Mouse (Mus musculus) liver, embryonic 14.5 days (tissue): ENCODE data around the gene Ebf1.

Experiments
- CTCF ChIP-seq: IDR thresholded peaks from 2 replicates; pipeline ENCODE4 v1.5.1; 2016; ENCODE audit warnings: antibody characterized with exemption, low read depth, control low read depth
- EP300 ChIP-seq: IDR thresholded peaks from 2 replicates; pipeline ENCODE4 v1.6.1; 2016; ENCODE audit warnings: antibody characterized with exemption, low read depth

GRCm38 (mm10) chr11:44895893-44896292, 278.8 kb downstream of the Ebf1 start:
- TF ChIP-seq EP300: no peak
- TF ChIP-seq CTCF: no peak
